Mouse (Mus musculus) embryonic facial prominence, embryonic 12.5 days (tissue): Measurements from ENCODE around the gene Mecp2. TPM values are rescaled to one million over a fixed set of nuclear protein-coding genes. Genes with fewer than 3 reads are reported as not detected.

Source experiments
- ATAC-seq: fragments of 200-750 bp; cut with Nextera tagmentation; 2 replicates; pipeline ENCODE4 v1.8.0; 2017; ENCODE audit not compliant: insufficient number of reproducible peaks, insufficient read depth, low FRiP score, low TSS enrichment
- H3K27ac ChIP-seq: fragments of 300-500 bp; sonication (generic); 2 replicates; pipeline ENCODE4 v1.5.1; 2016; ENCODE audit warnings: mild to moderate bottlenecking
- H3K27me3 ChIP-seq: fragments of 300-500 bp; sonication (generic); 2 replicates; pipeline ENCODE4 v1.6.1; 2016; ENCODE audit warnings: mild to moderate bottlenecking, moderate library complexity
- H3K36me3 ChIP-seq: fragments of 300-500 bp; sonication (generic); 2 replicates; pipeline ENCODE4 v1.6.1; 2016; ENCODE audit warnings: mild to moderate bottlenecking
- H3K4me1 ChIP-seq: fragments of 300-500 bp; sonication (generic); 2 replicates; pipeline ENCODE4 v1.6.1; 2016
- H3K4me2 ChIP-seq: fragments of 300-500 bp; sonication (generic); replicated peaks from 2 replicates; pipeline ENCODE4 v1.6.1; 2016; ENCODE audit warnings: mild to moderate bottlenecking, moderate library complexity
- H3K4me3 ChIP-seq: fragments of 300-500 bp; sonication (generic); 2 replicates; pipeline ENCODE4 v1.5.1; 2016; ENCODE audit warnings: mild to moderate bottlenecking
- H3K9ac ChIP-seq: fragments of 300-500 bp; sonication (generic); 2 replicates; pipeline ENCODE4 v1.6.1; 2016; ENCODE audit warnings: mild to moderate bottlenecking, moderate library complexity
- H3K9me3 ChIP-seq: fragments of 300-500 bp; sonication (generic); 2 replicates; pipeline ENCODE4 v1.6.1; 2016; ENCODE audit warnings: mild to moderate bottlenecking, moderate library complexity
- WGBS: fragments of 180-500 bp; shearing (Covaris S2); methylation state at CpG from one replicate; pipeline ENCODE4 v1.1.7; 2016; 5-methylcytosine and 5-hydroxymethylcytosine counted together
- polyA plus RNA-seq: library from polyadenylated mRNA; unstranded; fragments of >200 nt; fragmentation: Nextera tagmentation; extraction: Ambion mirVana; gene quantifications from 2 replicates; pipeline ENCODE4 v1.2.1, GENCODE M21; 2016

Mecp2 gene
- polyA plus RNA-seq, 1 experiment from 2014 or later: 14.8 TPM

DNA sequence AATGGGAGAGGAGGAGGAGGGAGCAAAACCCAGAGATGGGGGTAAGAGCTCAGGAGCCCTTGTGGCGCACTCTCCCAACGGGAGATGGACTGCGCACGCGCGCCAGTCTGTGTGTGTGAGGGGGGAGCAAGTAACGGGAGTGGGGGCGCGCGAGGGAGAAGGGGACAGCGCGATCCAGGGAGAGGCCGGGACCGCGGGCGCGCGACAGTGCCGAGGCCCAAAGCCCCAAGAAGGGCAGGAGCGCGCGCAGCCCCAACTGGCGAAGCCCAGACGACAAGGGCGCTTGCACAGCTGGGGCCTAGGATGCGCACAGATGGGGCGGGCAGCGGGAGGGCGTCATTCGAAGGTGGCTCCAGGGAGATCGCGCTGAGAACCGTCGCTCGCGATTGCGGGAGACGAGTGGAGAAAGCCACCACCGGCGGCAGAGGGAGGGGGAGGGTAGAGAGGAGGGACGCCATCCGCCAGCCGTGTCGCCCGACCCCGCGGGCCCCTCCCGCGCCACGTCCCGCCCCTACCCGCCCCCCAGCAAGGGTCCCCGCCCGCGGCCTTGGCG, 50.1 kb downstream of the Mecp2 start:
- ATAC-seq: peak; percentile 77
- Histone ChIP-seq H3K27me3 (no peaks in the 10 kb centered on the region), H3K27ac (peak overlapping the region; percentile 92), H3K9ac (peak overlapping the region; percentile 76), H3K9me3 (no peaks in the 10 kb centered on the region), H3K4me1 (no peaks in the 10 kb centered on the region), H3K36me3 (no peaks in the 10 kb centered on the region), H3K4me3 (peak overlapping the region; percentile 55), H3K4me2 (peak overlapping the region; percentile 58)
- WGBS: 25% methylated on average over 53 of the region's 56 CpGs

- no peaks in the 10 kb centered on the region for H3K36me3 ChIP-seq
- no peaks in the 10 kb centered on the region for H3K9me3 ChIP-seq
- peak overlapping the region; percentile 58 for H3K4me2 ChIP-seq
- 23% methylated on average over 17 of the region's 17 CpGs for WGBS
- H3K4me1 ChIP-seq: no peaks in the 10 kb centered on the region
- peak overlapping the region; percentile 55 for H3K4me3 ChIP-seq
- no peak for ATAC-seq
- H3K27me3 ChIP-seq: no peaks in the 10 kb centered on the region
- H3K9ac ChIP-seq: peak overlapping the region; percentile 76
- H3K27ac ChIP-seq: peak overlapping the region; percentile 92; the same call in 1 of the 2 replicates
These were observed 50.8 kb downstream of the Mecp2 start for GRCm38 (mm10) chrX:74084276-74084837.

GRCm38 (mm10) chrX:74070794-74071193, 64.4 kb downstream of the Mecp2 start:
- Histone ChIP-seq H3K9me3 (no peaks in the 10 kb centered on the region), H3K4me1 (no peaks in the 10 kb centered on the region), H3K4me3 (no peak overlapping the region), H3K27ac (no peak overlapping the region), H3K27me3 (no peaks in the 10 kb centered on the region), H3K36me3 (no peaks in the 10 kb centered on the region), H3K9ac (no peak overlapping the region), H3K4me2 (no peak overlapping the region)
- no peak for ATAC-seq

DNA sequence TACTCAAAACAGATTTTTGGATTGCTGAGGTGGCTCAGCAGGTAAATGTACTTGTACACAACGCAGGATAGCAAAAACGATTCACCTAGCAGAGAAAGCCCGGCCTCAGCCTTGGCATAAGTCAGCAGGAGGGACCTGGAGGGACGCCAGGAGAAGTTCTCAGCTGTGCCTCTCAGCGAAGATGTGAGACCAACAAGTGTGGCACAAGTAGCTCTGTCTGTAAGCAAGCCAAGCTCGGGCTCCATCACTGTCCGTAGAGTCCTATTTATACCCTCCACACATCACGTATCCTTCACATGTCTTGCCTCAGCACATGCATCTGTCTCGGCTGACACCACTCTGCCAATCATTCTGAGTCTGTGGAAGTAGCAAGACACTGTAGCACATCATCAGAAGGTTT, 67.3 kb downstream of the Mecp2 start:
- 83% methylated on average over 9 of the region's 9 CpGs for WGBS
- Histone ChIP-seq H3K4me3 (no peak overlapping the region), H3K9me3 (no peaks in the 10 kb centered on the region), H3K27ac (no peak overlapping the region), H3K4me2 (no peak overlapping the region), H3K27me3 (no peaks in the 10 kb centered on the region), H3K9ac (no peak overlapping the region), H3K4me1 (no peaks in the 10 kb centered on the region), H3K36me3 (no peaks in the 10 kb centered on the region)
- no peak for ATAC-seq

- WGBS: 86% methylated on average over 1 of the region's 1 CpGs
- no peak for ATAC-seq
- Histone ChIP-seq H3K4me1 (no peaks in the 10 kb centered on the region), H3K27me3 (no peaks in the 10 kb centered on the region), H3K4me3 (no peak overlapping the region), H3K9ac (no peak overlapping the region), H3K4me2 (no peak overlapping the region), H3K9me3 (no peaks in the 10 kb centered on the region), H3K36me3 (no peaks in the 10 kb centered on the region), H3K27ac (no peak overlapping the region)
These were observed 90.1 kb downstream of the Mecp2 start for GRCm38 (mm10) chrX:74045107-74045506.

GRCm38 (mm10) chrX:74037702-74038375, 97.3 kb downstream of the Mecp2 start:
- WGBS: 83% methylated on average over 5 of the region's 5 CpGs
- ATAC-seq: no peak
- H3K27ac ChIP-seq: no peak overlapping the region
- H3K4me2 ChIP-seq: no peak overlapping the region
- H3K9me3 ChIP-seq: no peaks in the 10 kb centered on the region
- no peak overlapping the region for H3K4me3 ChIP-seq
- H3K4me1 ChIP-seq: no peaks in the 10 kb centered on the region
- peaks cover 27% of the 10 kb centered on the region for H3K36me3 ChIP-seq
- H3K27me3 ChIP-seq: no peaks in the 10 kb centered on the region
- no peak overlapping the region for H3K9ac ChIP-seq

- 0 out of 2 replicates have a peak, but pooled peaks cover 6% of the 10 kb centered on the region for H3K36me3 ChIP-seq
- no peak overlapping the region for H3K9ac ChIP-seq
- no peaks in the 10 kb centered on the region for H3K9me3 ChIP-seq
- no peaks in the 10 kb centered on the region for H3K4me1 ChIP-seq
- no peak overlapping the region for H3K4me3 ChIP-seq
- no peak overlapping the region for H3K4me2 ChIP-seq
- no peak overlapping the region for H3K27ac ChIP-seq
- WGBS: 79% methylated on average over 1 of the region's 1 CpGs
- ATAC-seq: no peak
- no peaks in the 10 kb centered on the region; the same call in 1 of the 2 replicates for H3K27me3 ChIP-seq
These were observed 105.2 kb downstream of the Mecp2 start for GRCm38 (mm10) chrX:74030000-74030399.

GRCm38 (mm10) chrX:74023188-74024049, 111.7 kb downstream of the Mecp2 start, which contains the start of gene Irak1:
Gene Irak1 (minus strand): TSS chrX:74023918.
- Histone ChIP-seq H3K9me3 (no peaks in the 10 kb centered on the region), H3K27ac (peak within 1 kb of the TSS; percentile 75), H3K9ac (peak within 1 kb of the TSS; percentile 73), H3K4me2 (peak within 1 kb of the TSS; percentile 56), H3K36me3 (0 out of 2 replicates have a peak, but pooled peaks cover 6% of the 10 kb centered on the region), H3K4me1 (no peaks in the 10 kb centered on the region), H3K4me3 (peak within 1 kb of the TSS; percentile 55), H3K27me3 (no peaks in the 10 kb centered on the region)
- WGBS: 17% methylated on average over 51 of the region's 72 CpGs
- peak; percentile 76 for ATAC-seq

DNA sequence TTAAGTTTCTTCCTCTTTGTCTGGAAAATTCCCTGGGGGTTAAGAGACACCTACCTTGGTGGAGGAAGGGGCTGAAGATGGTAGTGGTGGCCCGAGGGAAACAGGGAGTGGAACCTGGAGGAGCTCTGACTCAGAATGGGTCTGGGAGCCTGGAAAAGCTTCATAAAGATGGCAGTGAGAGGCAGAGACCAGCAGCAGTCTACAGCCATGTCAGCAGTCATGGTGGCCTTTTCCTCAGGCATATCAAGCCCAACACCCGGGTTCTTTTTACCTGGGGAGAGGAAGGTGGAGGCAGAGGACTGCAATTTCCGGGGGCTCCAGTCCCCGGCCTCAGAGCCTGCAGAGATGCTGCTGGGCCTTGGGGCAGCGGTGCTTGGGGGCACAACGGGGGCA, 112.4 kb downstream of the Mecp2 start:
- Histone ChIP-seq H3K4me2 (peak overlapping the region; percentile 56), H3K36me3 (peaks cover 6% of the 10 kb centered on the region; the same call in 1 of the 2 replicates), H3K9me3 (no peaks in the 10 kb centered on the region), H3K4me1 (no peaks in the 10 kb centered on the region), H3K4me3 (peak overlapping the region; percentile 55), H3K27me3 (no peaks in the 10 kb centered on the region), H3K9ac (peak overlapping the region; percentile 73), H3K27ac (0 out of 2 replicates have a peak overlapping the region, but pooled peaks have one; percentile 75)
- 11% methylated on average over 6 of the region's 6 CpGs for WGBS
- no peak for ATAC-seq

DNA sequence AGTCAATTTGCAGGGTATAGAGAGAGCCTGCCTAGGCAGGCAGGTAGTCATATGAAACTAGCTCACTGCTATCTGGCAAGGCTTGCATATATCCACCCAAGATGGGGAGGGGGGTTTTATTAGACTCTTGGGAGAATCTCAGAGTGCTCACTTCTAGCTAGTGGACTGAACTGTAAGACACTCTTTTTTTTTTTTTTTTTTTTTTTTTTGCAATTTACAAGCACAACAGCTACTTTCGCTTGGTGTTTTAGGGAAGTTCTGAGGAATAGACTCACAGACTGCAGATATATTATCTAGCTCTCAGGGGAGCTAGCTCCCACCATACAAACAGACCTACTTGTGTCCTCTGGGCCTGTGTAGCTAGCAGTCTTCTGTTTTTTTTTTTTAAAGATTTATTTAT, 120.6 kb downstream of the Mecp2 start:
- Histone ChIP-seq H3K9me3 (no peaks in the 10 kb centered on the region), H3K4me2 (no peak overlapping the region), H3K9ac (no peak overlapping the region), H3K4me3 (no peak overlapping the region), H3K27ac (no peak overlapping the region), H3K36me3 (peaks cover 18% of the 10 kb centered on the region; the same call in 1 of the 2 replicates), H3K4me1 (no peaks in the 10 kb centered on the region), H3K27me3 (no peaks in the 10 kb centered on the region)
- WGBS: 77% methylated on average over 1 of the region's 1 CpGs
- no peak for ATAC-seq

GRCm38 (mm10) chrX:74008063-74008462, 127.1 kb downstream of the Mecp2 start:
- Histone ChIP-seq H3K27ac (no peak overlapping the region), H3K9ac (no peak overlapping the region), H3K36me3 (no peaks in the 10 kb centered on the region), H3K4me2 (no peak overlapping the region), H3K4me3 (no peak overlapping the region), H3K4me1 (no peaks in the 10 kb centered on the region), H3K27me3 (no peaks in the 10 kb centered on the region), H3K9me3 (no peaks in the 10 kb centered on the region)
- WGBS: 33% methylated on average over 8 of the region's 8 CpGs
- ATAC-seq: no peak
